Mouse (Mus musculus): ENCODE results near the gene Zfp119b. TPM values are rescaled to one million over a fixed set of nuclear protein-coding genes. Genes with fewer than 3 reads are reported as not detected.

Gene Zfp119b
- total RNA-seq (2014; rRNA removed) (2.8 and 3.5 TPM in 2 replicates), polyA plus RNA-seq (2015; fragmentation: Nextera tagmentation; extraction: Ambion mirVana) (5.7 and 6.6 TPM in 2 replicates)

- Histone ChIP-seq H3K27ac (ENCODE audit: low read depth, low read length) (no peak within 1 kb of the TSS), H3K4me1 (ENCODE audit: insufficient read depth, low read length) (no peaks in the 10 kb centered on the region), H3K36me3 (ENCODE audit: insufficient read depth, low read length) (no peaks in the 10 kb centered on the region), H3K9ac (replicated peaks; ENCODE audit: low read length, poor library complexity, severe bottlenecking) (no peak within 1 kb of the TSS), H3K9me3 (ENCODE audit: low read length) (no peaks in the 10 kb centered on the region), H3K4me2 (ENCODE audit: low read depth, low read length, poor library complexity, severe bottlenecking) (no peak within 1 kb of the TSS), H3K27me3 (ENCODE audit: insufficient read depth, low read length) (no peaks in the 10 kb centered on the region), H3K4me3 (ENCODE audit: low read depth, low read length) (no peak within 1 kb of the TSS)
- no peak for ATAC-seq (ENCODE audit: low FRiP score)
- no peak for TF ChIP-seq CTCF (IDR thresholded peaks at IDR 0.05)
- DNase-seq (ENCODE audit: low spot score): no peak
- 81% methylated on average over 2 of the region's 2 CpGs for WGBS
These were observed at the start of gene Zfp119b for GRCm38 (mm10) chr17:55949400-55949799. Gene Zfp119b (minus strand): TSS chr17:55949500.

- 86% methylated on average over 15 of the region's 15 CpGs for WGBS
- TF ChIP-seq CTCF (IDR thresholded peaks at IDR 0.05): no peak
- Histone ChIP-seq H3K4me3 (ENCODE audit: low read depth, low read length) (no peak overlapping the region), H3K9ac (replicated peaks; ENCODE audit: low read length, poor library complexity, severe bottlenecking) (no peak overlapping the region), H3K27me3 (ENCODE audit: insufficient read depth, low read length) (no peaks in the 10 kb centered on the region), H3K9me3 (ENCODE audit: low read length) (no peaks in the 10 kb centered on the region), H3K36me3 (ENCODE audit: insufficient read depth, low read length) (peaks cover 39% of the 10 kb centered on the region), H3K4me1 (ENCODE audit: insufficient read depth, low read length) (no peaks in the 10 kb centered on the region), H3K27ac (ENCODE audit: low read depth, low read length) (no peak overlapping the region), H3K4me2 (ENCODE audit: low read depth, low read length, poor library complexity, severe bottlenecking) (no peak overlapping the region)
- DNase-seq (ENCODE audit: low spot score) (no peak), ATAC-seq (ENCODE audit: low FRiP score) (no peak)
These were observed 46.7 kb upstream of the Zfp119b start for GRCm38 (mm10) chr17:55996007-55996406.

- ATAC-seq (ENCODE audit: low FRiP score) (0 out of 2 replicates have a peak, but pooled peaks have one; percentile 12), DNase-seq (ENCODE audit: low spot score) (no peak)
- no peak overlapping the region for H3K9ac ChIP-seq (replicated peaks; ENCODE audit: low read length, poor library complexity, severe bottlenecking)
- no peak overlapping the region for H3K4me2 ChIP-seq (ENCODE audit: low read depth, low read length, poor library complexity, severe bottlenecking)
- H3K27ac ChIP-seq (ENCODE audit: low read depth, low read length): no peak overlapping the region
- H3K36me3 ChIP-seq (ENCODE audit: insufficient read depth, low read length): peaks cover 40% of the 10 kb centered on the region
- no peak for TF ChIP-seq CTCF (IDR thresholded peaks at IDR 0.05)
- no peaks in the 10 kb centered on the region for H3K27me3 ChIP-seq (ENCODE audit: insufficient read depth, low read length)
- no peaks in the 10 kb centered on the region for H3K9me3 ChIP-seq (ENCODE audit: low read length)
- WGBS: 91% methylated on average over 8 of the region's 8 CpGs
- H3K4me1 ChIP-seq (ENCODE audit: insufficient read depth, low read length): peaks cover 7% of the 10 kb centered on the region
- no peak overlapping the region for H3K4me3 ChIP-seq (ENCODE audit: low read depth, low read length)
These were observed 41.1 kb upstream of the Zfp119b start for GRCm38 (mm10) chr17:55990278-55990898.

- 9% methylated on average over 29 of the region's 35 CpGs for WGBS
- H3K27me3 ChIP-seq (ENCODE audit: insufficient read depth, low read length): no peaks in the 10 kb centered on the region
- peak within 1 kb of the TSS; percentile 50 for H3K4me3 ChIP-seq (ENCODE audit: low read depth, low read length)
- peak; percentile 17; the same call in 1 of the 2 replicates for TF ChIP-seq CTCF (IDR thresholded peaks at IDR 0.05)
- H3K9me3 ChIP-seq (ENCODE audit: low read length): no peaks in the 10 kb centered on the region
- peak within 1 kb of the TSS; percentile 79 for H3K4me2 ChIP-seq (ENCODE audit: low read depth, low read length, poor library complexity, severe bottlenecking)
- ATAC-seq (ENCODE audit: low FRiP score): peak; percentile 84
- peaks cover 7% of the 10 kb centered on the region for H3K4me1 ChIP-seq (ENCODE audit: insufficient read depth, low read length)
- peak within 1 kb of the TSS; percentile 44 for H3K27ac ChIP-seq (ENCODE audit: low read depth, low read length)
- peak; percentile 90 for DNase-seq (ENCODE audit: low spot score)
- peaks cover 20% of the 10 kb centered on the region for H3K36me3 ChIP-seq (ENCODE audit: insufficient read depth, low read length)
- H3K9ac ChIP-seq (replicated peaks; ENCODE audit: low read length, poor library complexity, severe bottlenecking): peak within 1 kb of the TSS; percentile 64
These were observed 37.0 kb upstream of the Zfp119b start, which contains the start of gene Fsd1 for GRCm38 (mm10) chr17:55986030-55986961. Gene Fsd1 (plus strand): TSS chr17:55986509.

GRCm38 (mm10) chr17:55977301-55977700, 28.0 kb upstream of the Zfp119b start:
- Histone ChIP-seq H3K27me3 (ENCODE audit: insufficient read depth, low read length) (no peaks in the 10 kb centered on the region), H3K9me3 (ENCODE audit: low read length) (no peaks in the 10 kb centered on the region), H3K4me1 (ENCODE audit: insufficient read depth, low read length) (no peaks in the 10 kb centered on the region), H3K4me3 (ENCODE audit: low read depth, low read length) (no peak overlapping the region), H3K27ac (ENCODE audit: low read depth, low read length) (no peak overlapping the region), H3K4me2 (ENCODE audit: low read depth, low read length, poor library complexity, severe bottlenecking) (no peak overlapping the region), H3K36me3 (ENCODE audit: insufficient read depth, low read length) (peaks cover 23% of the 10 kb centered on the region; the same call in 1 of the 2 replicates), H3K9ac (replicated peaks; ENCODE audit: low read length, poor library complexity, severe bottlenecking) (no peak overlapping the region)
- no peak for DNase-seq (ENCODE audit: low spot score)
- no peak for ATAC-seq (ENCODE audit: low FRiP score)
- TF ChIP-seq CTCF (IDR thresholded peaks at IDR 0.05): no peak
- 63% methylated on average over 3 of the region's 3 CpGs for WGBS

Measured in midbrain, postnatal 0 days (tissue).